Mouse (Mus musculus) c-Kit-positive CD71-positive TER-119-positive erythroid progenitor cells, embryonic 14.5 days (primary cell): ENCODE data around the gene Ugt8a.

ENCODE experiments used
- DNase-seq: peaks from one replicate; pipeline ENCODE4 v3.0.0-alpha.2; 2013; ENCODE audit warnings: low spot score

Gene Ugt8a

GRCm38 (mm10) chr3:125938092-125938755 lies at the start of gene Ugt8a:
Gene Ugt8a, minus strand, starts transcription at chr3:125938619.
- DNase-seq = no peak

- DNase-seq = no peak
Observed at GRCm38 (mm10) chr3:125986639-125987038, 48.2 kb upstream of the Ugt8a start.

GRCm38 (mm10) chr3:125983707-125984420 lies 45.4 kb upstream of the Ugt8a start:
- DNase-seq = no peak

GRCm38 (mm10) chr3:125979475-125979874 lies 41.1 kb upstream of the Ugt8a start:
- no peak for DNase-seq

- DNase-seq = no peak
Observed at GRCm38 (mm10) chr3:125975899-125976298, 37.5 kb upstream of the Ugt8a start.

- DNase-seq = no peak
Observed at GRCm38 (mm10) chr3:125969458-125969857, 31.0 kb upstream of the Ugt8a start.

GRCm38 (mm10) chr3:125956196-125956885 lies 17.9 kb upstream of the Ugt8a start:
- no peak for DNase-seq

GRCm38 (mm10) chr3:125954881-125955280 lies 16.5 kb upstream of the Ugt8a start:
- DNase-seq = no peak

GRCm38 (mm10) chr3:125940811-125941210 lies 2.4 kb upstream of the Ugt8a start:
- DNase-seq = no peak

- no peak for DNase-seq
Observed at GRCm38 (mm10) chr3:125938756-125939109, 314 bp upstream of the Ugt8a start.

- no peak for DNase-seq
Observed at GRCm38 (mm10) chr3:125937536-125938091, 805 bp downstream of the Ugt8a start.

GRCm38 (mm10) chr3:125935796-125936195 lies 2.6 kb downstream of the Ugt8a start:
- no peak for DNase-seq

- DNase-seq = no peak
Observed at GRCm38 (mm10) chr3:125932594-125933237, 5.7 kb downstream of the Ugt8a start.

GRCm38 (mm10) chr3:125931059-125931458 lies 7.4 kb downstream of the Ugt8a start:
- no peak for DNase-seq

- no peak for DNase-seq
Observed at GRCm38 (mm10) chr3:125920876-125921275, 17.5 kb downstream of the Ugt8a start.

GRCm38 (mm10) chr3:125898976-125899375 lies 39.4 kb downstream of the Ugt8a start:
- no peak for DNase-seq

GRCm38 (mm10) chr3:125887109-125887508 lies 51.3 kb downstream of the Ugt8a start:
- no peak for DNase-seq

GRCm38 (mm10) chr3:125884879-125885278 lies 53.5 kb downstream of the Ugt8a start:
- DNase-seq = no peak

GRCm38 (mm10) chr3:125884423-125884822 lies 54.0 kb downstream of the Ugt8a start:
- DNase-seq = no peak

GRCm38 (mm10) chr3:125883009-125883408 lies 55.4 kb downstream of the Ugt8a start:
- no peak for DNase-seq

GRCm38 (mm10) chr3:125881835-125882234 lies 56.6 kb downstream of the Ugt8a start:
- DNase-seq = no peak

- DNase-seq = no peak
Observed at GRCm38 (mm10) chr3:125874371-125874770, 64.0 kb downstream of the Ugt8a start.
